Mouse (Mus musculus): ENCODE measurements at regions not wholly inside any gene's neighbourhood (a gene's known extent, or its start where the extent isn't known, plus 50 kb on each side); places are given as distances from the start of the nearest gene placed in this dataset.

DNA sequence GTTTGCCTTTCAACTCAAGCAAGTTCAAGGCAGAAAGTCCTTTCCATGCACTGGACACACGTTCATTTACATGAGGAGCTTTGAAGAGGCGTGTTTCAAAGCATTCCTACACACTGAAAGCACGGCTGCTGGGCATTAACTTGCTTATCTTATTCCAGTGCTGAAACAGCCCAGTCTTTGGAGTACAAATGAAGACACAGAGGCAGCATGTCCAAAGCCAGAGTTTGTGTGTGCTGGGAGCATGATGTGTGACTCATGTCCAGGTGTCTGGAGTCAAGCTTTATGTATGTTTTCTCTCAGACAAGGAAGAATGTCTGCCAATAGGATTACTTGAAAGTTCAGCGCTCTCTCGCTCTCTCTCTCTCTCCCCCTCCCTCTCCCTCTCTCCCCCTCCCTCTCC lies 287.2 kb upstream of the Adamts9 start:
- TF ChIP-seq CTCF (IDR thresholded peaks at IDR 0.05; ENCODE audit: borderline replicate concordance, insufficient read depth, low read depth, low read length) (no peak), POLR2A (IDR thresholded peaks at IDR 0.05; ENCODE audit: borderline replicate concordance, insufficient read depth, low read length) (no peak)

Data from cerebellum, adult 2 months (tissue).